Mouse (Mus musculus): ENCODE measurements around the gene Ntrk2. TPM values are rescaled to one million over a fixed set of nuclear protein-coding genes. Genes with fewer than 3 reads are reported as not detected.

The Ntrk2 gene
- polyA plus RNA-seq, 1 experiment from 2014 or later = 35.8 TPM

DNA sequence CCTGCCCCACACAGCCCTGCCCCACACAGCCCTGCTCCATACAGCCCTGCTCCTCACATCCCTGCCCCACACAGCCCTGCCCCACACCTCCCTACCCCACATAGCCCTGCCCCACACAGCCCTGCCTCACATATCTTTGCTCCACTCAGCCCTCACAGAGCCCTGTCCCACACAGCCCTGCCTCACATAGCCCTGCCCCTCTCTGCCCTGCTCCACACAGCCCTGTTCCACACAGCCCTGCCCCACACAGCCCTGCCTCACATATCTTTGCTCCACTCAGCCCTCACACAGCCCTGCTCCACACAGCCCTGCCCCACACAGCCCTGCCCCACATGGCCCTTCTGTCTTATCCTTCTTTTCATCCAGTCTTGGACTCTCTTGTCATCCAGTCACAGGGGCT, 106.2 kb downstream of the Ntrk2 start:
- H3K4me1 ChIP-seq (ENCODE audit: control insufficient read depth, insufficient read depth, low read length) = no peaks in the 10 kb centered on the region
- no peaks in the 10 kb centered on the region for H3K9me3 ChIP-seq (ENCODE audit: control insufficient read depth, low read length)
- H3K27ac ChIP-seq (ENCODE audit: low read depth, low read length) = no peak overlapping the region
- no peak overlapping the region for H3K9ac ChIP-seq (ENCODE audit: low read length)
- ATAC-seq (ENCODE audit: low FRiP score) = peak; percentile 38; the same call in 1 of the 2 replicates
- no peak overlapping the region for H3K4me2 ChIP-seq
- no peak overlapping the region for H3K4me3 ChIP-seq (ENCODE audit: low read depth, low read length)
- no peak for DNase-seq (ENCODE audit: low spot score, missing footprints)
- H3K36me3 ChIP-seq (ENCODE audit: control insufficient read depth, insufficient read depth, low read length) = no peaks in the 10 kb centered on the region
- H3K27me3 ChIP-seq (ENCODE audit: control insufficient read depth, insufficient read depth, low read length) = no peaks in the 10 kb centered on the region

DNA sequence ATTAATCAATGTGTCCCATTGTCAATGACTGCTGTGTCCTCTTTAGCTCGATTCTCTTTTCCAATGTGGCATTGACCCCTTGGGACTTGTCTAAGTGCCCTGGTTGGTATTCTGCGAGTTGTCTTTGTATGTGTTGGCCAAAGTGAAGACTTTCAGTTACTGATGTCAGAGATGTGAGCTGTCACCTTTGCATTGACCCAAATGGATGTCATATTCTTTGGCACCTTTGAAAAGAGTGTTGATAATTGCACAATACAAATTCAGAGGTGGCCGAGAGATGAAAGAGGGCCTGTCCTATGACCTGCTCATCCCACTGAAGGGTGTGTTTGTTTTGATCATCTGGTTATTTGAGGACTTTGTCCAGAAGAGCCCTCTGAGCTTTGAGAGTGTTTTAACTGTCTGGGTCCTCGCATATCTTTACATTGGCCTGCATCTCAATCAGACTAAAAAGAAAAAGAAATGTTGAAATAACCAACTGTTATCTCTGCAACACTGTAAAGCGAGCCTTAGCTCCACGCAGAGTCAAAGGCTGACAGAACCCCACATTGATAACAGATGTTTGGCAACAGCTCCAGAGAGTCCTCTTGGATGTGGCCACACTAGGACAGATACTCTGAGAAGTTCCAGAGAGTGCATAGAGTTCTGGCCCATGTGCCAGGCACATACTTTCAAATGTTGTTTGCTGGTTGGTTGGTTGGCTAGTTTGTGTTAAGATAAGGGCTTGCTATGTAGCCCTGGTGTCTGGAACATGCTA, 107.9 kb downstream of the Ntrk2 start:
- H3K9ac ChIP-seq (ENCODE audit: low read length) = no peak overlapping the region
- DNase-seq (ENCODE audit: low spot score, missing footprints) (no peak), ATAC-seq (ENCODE audit: low FRiP score) (no peak)
- no peak overlapping the region for H3K4me2 ChIP-seq
- H3K4me1 ChIP-seq (ENCODE audit: control insufficient read depth, insufficient read depth, low read length) = no peaks in the 10 kb centered on the region
- H3K27me3 ChIP-seq (ENCODE audit: control insufficient read depth, insufficient read depth, low read length) = no peaks in the 10 kb centered on the region
- no peaks in the 10 kb centered on the region for H3K9me3 ChIP-seq (ENCODE audit: control insufficient read depth, low read length)
- 86% methylated on average over 6 of the region's 6 CpGs for WGBS
- H3K27ac ChIP-seq (ENCODE audit: low read depth, low read length) = no peak overlapping the region
- H3K4me3 ChIP-seq (ENCODE audit: low read depth, low read length) = no peak overlapping the region
- H3K36me3 ChIP-seq (ENCODE audit: control insufficient read depth, insufficient read depth, low read length) = no peaks in the 10 kb centered on the region

- Histone ChIP-seq H3K36me3 (ENCODE audit: control insufficient read depth, insufficient read depth, low read length) (no peaks in the 10 kb centered on the region), H3K4me1 (ENCODE audit: control insufficient read depth, insufficient read depth, low read length) (no peaks in the 10 kb centered on the region), H3K9me3 (ENCODE audit: control insufficient read depth, low read length) (no peaks in the 10 kb centered on the region), H3K4me2 (no peak overlapping the region), H3K9ac (ENCODE audit: low read length) (no peak overlapping the region), H3K4me3 (ENCODE audit: low read depth, low read length) (no peak overlapping the region), H3K27ac (ENCODE audit: low read depth, low read length) (no peak overlapping the region), H3K27me3 (ENCODE audit: control insufficient read depth, insufficient read depth, low read length) (no peaks in the 10 kb centered on the region)
- no peak for ATAC-seq (ENCODE audit: low FRiP score)
- no peak for DNase-seq (ENCODE audit: low spot score, missing footprints)
- WGBS = 98% methylated on average over 2 of the region's 2 CpGs
Observed at GRCm38 (mm10) chr13:58916348-58916747, 110.0 kb downstream of the Ntrk2 start.

DNA sequence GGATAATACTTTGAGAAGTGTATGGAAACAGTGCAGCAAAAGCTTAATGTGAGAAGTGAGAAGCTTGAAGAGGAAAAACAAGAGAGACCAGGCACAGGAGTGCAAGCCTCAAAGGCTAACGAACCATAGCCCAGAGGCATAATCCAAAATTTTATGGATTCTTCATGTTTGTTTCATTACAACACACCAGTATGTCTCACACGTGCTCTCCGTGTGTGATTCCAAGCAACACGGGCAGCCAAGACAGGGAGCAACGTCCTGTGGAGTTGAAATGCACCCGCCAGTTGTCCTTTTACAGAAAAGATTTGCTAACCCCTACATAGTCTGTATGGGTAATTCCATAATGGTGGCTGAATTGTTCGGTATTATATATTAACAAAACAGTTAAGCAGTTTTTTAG, 113.9 kb downstream of the Ntrk2 start:
- no peak overlapping the region for H3K27ac ChIP-seq (ENCODE audit: low read depth, low read length)
- WGBS = 91% methylated on average over 7 of the region's 7 CpGs
- no peak overlapping the region for H3K4me2 ChIP-seq
- H3K36me3 ChIP-seq (ENCODE audit: control insufficient read depth, insufficient read depth, low read length) = no peaks in the 10 kb centered on the region
- H3K4me3 ChIP-seq (ENCODE audit: low read depth, low read length) = no peak overlapping the region
- ATAC-seq (ENCODE audit: low FRiP score) = no peak
- H3K9ac ChIP-seq (ENCODE audit: low read length) = no peak overlapping the region
- no peaks in the 10 kb centered on the region for H3K27me3 ChIP-seq (ENCODE audit: control insufficient read depth, insufficient read depth, low read length)
- DNase-seq (ENCODE audit: low spot score, missing footprints) = no peak
- H3K9me3 ChIP-seq (ENCODE audit: control insufficient read depth, low read length) = no peaks in the 10 kb centered on the region
- no peaks in the 10 kb centered on the region for H3K4me1 ChIP-seq (ENCODE audit: control insufficient read depth, insufficient read depth, low read length)

GRCm38 (mm10) chr13:58921255-58921654, 114.9 kb downstream of the Ntrk2 start:
- no peaks in the 10 kb centered on the region for H3K36me3 ChIP-seq (ENCODE audit: control insufficient read depth, insufficient read depth, low read length)
- no peaks in the 10 kb centered on the region for H3K4me1 ChIP-seq (ENCODE audit: control insufficient read depth, insufficient read depth, low read length)
- ATAC-seq (ENCODE audit: low FRiP score) = no peak
- no peak overlapping the region for H3K4me3 ChIP-seq (ENCODE audit: low read depth, low read length)
- no peaks in the 10 kb centered on the region for H3K9me3 ChIP-seq (ENCODE audit: control insufficient read depth, low read length)
- WGBS = 88% methylated on average over 3 of the region's 3 CpGs
- no peaks in the 10 kb centered on the region for H3K27me3 ChIP-seq (ENCODE audit: control insufficient read depth, insufficient read depth, low read length)
- no peak for DNase-seq (ENCODE audit: low spot score, missing footprints)
- H3K27ac ChIP-seq (ENCODE audit: low read depth, low read length) = no peak overlapping the region
- no peak overlapping the region for H3K9ac ChIP-seq (ENCODE audit: low read length)
- H3K4me2 ChIP-seq = no peak overlapping the region

DNA sequence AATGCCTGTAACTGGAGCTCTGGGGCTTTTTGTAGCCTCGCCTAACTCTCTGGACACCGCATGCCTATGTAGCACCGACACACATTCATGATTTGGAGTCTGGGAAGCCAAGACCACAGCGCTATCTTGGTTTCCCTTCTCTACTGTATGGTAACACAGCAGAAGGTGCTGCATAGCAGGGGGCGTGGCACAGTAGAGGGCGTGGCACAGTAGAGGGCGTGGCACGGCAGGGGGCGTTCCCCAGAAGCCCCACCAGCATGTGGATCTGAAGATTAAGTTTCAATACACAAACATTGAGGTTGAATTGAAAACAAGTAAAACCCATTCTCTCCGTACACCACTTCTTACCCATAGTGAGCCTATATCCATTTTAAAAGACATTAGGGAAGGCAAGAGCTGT, 115.3 kb downstream of the Ntrk2 start:
- H3K36me3 ChIP-seq (ENCODE audit: control insufficient read depth, insufficient read depth, low read length) = no peaks in the 10 kb centered on the region
- ATAC-seq (ENCODE audit: low FRiP score) = no peak
- H3K4me1 ChIP-seq (ENCODE audit: control insufficient read depth, insufficient read depth, low read length) = no peaks in the 10 kb centered on the region
- WGBS = 86% methylated on average over 10 of the region's 10 CpGs
- no peaks in the 10 kb centered on the region for H3K27me3 ChIP-seq (ENCODE audit: control insufficient read depth, insufficient read depth, low read length)
- H3K4me3 ChIP-seq (ENCODE audit: low read depth, low read length) = no peak overlapping the region
- no peak overlapping the region for H3K4me2 ChIP-seq
- no peak for DNase-seq (ENCODE audit: low spot score, missing footprints)
- H3K9me3 ChIP-seq (ENCODE audit: control insufficient read depth, low read length) = no peaks in the 10 kb centered on the region
- no peak overlapping the region for H3K27ac ChIP-seq (ENCODE audit: low read depth, low read length)
- no peak overlapping the region for H3K9ac ChIP-seq (ENCODE audit: low read length)

- H3K9me3 ChIP-seq (ENCODE audit: control insufficient read depth, low read length) = no peaks in the 10 kb centered on the region
- DNase-seq (ENCODE audit: low spot score, missing footprints) (no peak), ATAC-seq (ENCODE audit: low FRiP score) (no peak)
- no peaks in the 10 kb centered on the region for H3K36me3 ChIP-seq (ENCODE audit: control insufficient read depth, insufficient read depth, low read length)
- H3K27me3 ChIP-seq (ENCODE audit: control insufficient read depth, insufficient read depth, low read length) = no peaks in the 10 kb centered on the region
- WGBS = 88% methylated on average over 15 of the region's 15 CpGs
- H3K27ac ChIP-seq (ENCODE audit: low read depth, low read length) = no peak overlapping the region
- no peaks in the 10 kb centered on the region for H3K4me1 ChIP-seq (ENCODE audit: control insufficient read depth, insufficient read depth, low read length)
- no peak overlapping the region for H3K4me2 ChIP-seq
- H3K4me3 ChIP-seq (ENCODE audit: low read depth, low read length) = no peak overlapping the region
- H3K9ac ChIP-seq (ENCODE audit: low read length) = no peak overlapping the region
Observed at GRCm38 (mm10) chr13:58922174-58922573, 115.8 kb downstream of the Ntrk2 start.

DNA sequence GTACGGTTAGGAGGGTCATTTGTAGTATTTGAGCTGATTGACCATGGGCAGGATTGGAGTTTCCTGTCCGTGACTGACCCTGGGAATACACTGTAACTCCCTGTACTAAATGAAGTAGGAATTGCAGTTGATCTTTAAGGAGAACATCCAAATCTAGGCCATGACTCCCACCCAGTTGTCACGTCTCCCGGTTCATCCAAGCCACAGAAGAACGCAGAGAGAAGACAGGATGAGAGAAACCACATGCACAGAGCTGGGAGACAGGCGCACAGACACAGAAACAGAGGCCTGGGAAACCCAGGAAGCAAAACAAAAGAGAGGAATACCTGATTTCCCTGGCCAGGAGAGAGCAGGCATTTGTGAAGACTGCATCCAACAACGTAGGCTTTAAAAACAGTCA, 117.1 kb downstream of the Ntrk2 start:
- DNase-seq (ENCODE audit: low spot score, missing footprints) (no peak), ATAC-seq (ENCODE audit: low FRiP score) (no peak)
- H3K9ac ChIP-seq (ENCODE audit: low read length) = no peak overlapping the region
- no peak overlapping the region for H3K4me2 ChIP-seq
- H3K4me3 ChIP-seq (ENCODE audit: low read depth, low read length) = no peak overlapping the region
- WGBS = 84% methylated on average over 7 of the region's 7 CpGs
- no peaks in the 10 kb centered on the region for H3K9me3 ChIP-seq (ENCODE audit: control insufficient read depth, low read length)
- no peaks in the 10 kb centered on the region for H3K36me3 ChIP-seq (ENCODE audit: control insufficient read depth, insufficient read depth, low read length)
- no peak overlapping the region for H3K27ac ChIP-seq (ENCODE audit: low read depth, low read length)
- H3K27me3 ChIP-seq (ENCODE audit: control insufficient read depth, insufficient read depth, low read length) = no peaks in the 10 kb centered on the region
- no peaks in the 10 kb centered on the region for H3K4me1 ChIP-seq (ENCODE audit: control insufficient read depth, insufficient read depth, low read length)

- Histone ChIP-seq H3K27me3 (ENCODE audit: control insufficient read depth, insufficient read depth, low read length) (no peaks in the 10 kb centered on the region), H3K4me3 (ENCODE audit: low read depth, low read length) (no peak overlapping the region), H3K4me2 (no peak overlapping the region), H3K9ac (ENCODE audit: low read length) (no peak overlapping the region), H3K4me1 (ENCODE audit: control insufficient read depth, insufficient read depth, low read length) (peaks cover 2% of the 10 kb centered on the region; the same call in 1 of the 2 replicates), H3K36me3 (ENCODE audit: control insufficient read depth, insufficient read depth, low read length) (no peaks in the 10 kb centered on the region), H3K27ac (ENCODE audit: low read depth, low read length) (no peak overlapping the region), H3K9me3 (ENCODE audit: control insufficient read depth, low read length) (no peaks in the 10 kb centered on the region)
- DNase-seq (ENCODE audit: low spot score, missing footprints) = peak; percentile 69
- ATAC-seq (ENCODE audit: low FRiP score) = no peak
- WGBS = 77% methylated on average over 3 of the region's 3 CpGs
Observed at GRCm38 (mm10) chr13:58924486-58924885, 118.1 kb downstream of the Ntrk2 start.
